Comparison of ENCODE assay signal across 25 mouse cellular contexts in the genomic region with DNA sequence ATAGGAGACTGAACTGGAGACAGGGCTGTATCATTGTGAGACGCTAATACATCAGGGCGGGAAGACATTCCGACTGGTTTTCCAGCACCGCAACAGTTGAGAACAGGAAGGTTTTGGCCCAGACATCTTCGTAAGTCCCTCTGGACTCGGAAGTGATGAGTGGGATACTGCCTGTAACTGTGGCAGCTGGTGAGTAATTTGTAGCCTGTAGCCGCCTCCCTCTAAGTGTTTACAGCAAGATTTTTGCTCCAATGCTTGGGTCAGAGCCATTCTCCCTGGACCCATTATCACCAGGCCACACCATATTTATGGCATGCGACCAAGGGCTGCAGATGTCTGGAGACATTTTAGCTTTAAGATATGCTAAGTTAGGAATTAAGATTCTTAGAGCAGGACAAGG.
A peak's percentile ranks its signal among the peaks of the same experiment; 100 is the strongest.
DNase-seq lines count a peak whose midpoint lies in the region; ATAC-seq and TF ChIP-seq lines count a peak whose summit lies in the region.
"Had no signal": no experiment of that assay in that cellular context is flagged by ENCODE, and none has a peak within 500 bp of the region (broad histone marks: within the 10 kb centered on the region; RNA-seq: fewer than 3 reads in every experiment).

No protein-coding gene starts in this region.

- intact Hi-C loops in left cerebral cortex, postnatal 4 days (cut with DNase I), result no loop called here
- intact Hi-C loops in left cerebral cortex, adult 2 months (cut with DNase I), result no loop called here

- H3K27ac ChIP-seq in heart, embryonic 12.5 days (ENCODE audit: poor library complexity, severe bottlenecking), result no peak overlapping the region
- no peak overlapping the region for H3K27ac ChIP-seq in left cerebral cortex, adult 2 months
- H3K27ac ChIP-seq in limb, embryonic 10.5 days, result no peak overlapping the region
- no peak overlapping the region for H3K27ac ChIP-seq in forebrain, postnatal 0 days (ENCODE audit: low read depth, low read length)
- H3K27ac ChIP-seq: embryonic facial prominence, embryonic 13.5 days; forebrain, embryonic 15.5 days; heart, embryonic 15.5 days; hindbrain, embryonic 14.5 days; midbrain, embryonic 12.5 days; stomach, postnatal 0 days had no signal

- H3K9ac ChIP-seq in heart, embryonic 12.5 days, result no peak overlapping the region
- H3K9ac ChIP-seq in forebrain, postnatal 0 days, result no peak overlapping the region
- H3K9ac ChIP-seq: embryonic facial prominence, embryonic 13.5 days; forebrain, embryonic 15.5 days; heart, embryonic 15.5 days; hindbrain, embryonic 14.5 days; liver, postnatal 0 days; midbrain, embryonic 12.5 days had no signal

- no peak overlapping the region for H3K4me2 ChIP-seq in heart, embryonic 12.5 days
- no peak overlapping the region for H3K4me2 ChIP-seq in forebrain, postnatal 0 days (ENCODE audit: low read depth)
- H3K4me2 ChIP-seq: embryonic facial prominence, embryonic 13.5 days; forebrain, embryonic 15.5 days; heart, embryonic 15.5 days; hindbrain, embryonic 14.5 days; liver, embryonic 11.5 days; midbrain, embryonic 12.5 days had no signal

- H3K9me3 ChIP-seq in heart, embryonic 12.5 days (replicated peaks), result 0 out of 2 replicates have a peak, but pooled peaks cover 3% of the 10 kb centered on the region
- no peaks in the 10 kb centered on the region for H3K9me3 ChIP-seq in limb, embryonic 10.5 days (replicated peaks)
- no peaks in the 10 kb centered on the region for H3K9me3 ChIP-seq in forebrain, postnatal 0 days (ENCODE audit: low read length)
- H3K9me3 ChIP-seq: embryonic facial prominence, embryonic 13.5 days; forebrain, embryonic 15.5 days; heart, embryonic 15.5 days; midbrain, embryonic 12.5 days had no signal

- peak; percentile 21 to 37 for DNase-seq in cerebellum, postnatal 14 days
- DNase-seq in cerebellum, adult 9-11 months, result no peak
- peak; percentile 9 for DNase-seq in heart, adult 8-10 months (ENCODE audit: low spot score)
- DNase-seq in left cerebral cortex, postnatal 4 days, result peak; percentile 66
- DNase-seq in left cerebral cortex, adult 2 months (ENCODE audit: extremely low spot score in 1 of 2, low spot score in 2 of 2), result no peak
- peak; percentile 25 for DNase-seq in limb, embryonic 10.5 days (ENCODE audit: low spot score)
- no peak for DNase-seq in forebrain, postnatal 0 days
- DNase-seq: adrenal gland, postnatal 25 days; cerebellum, adult 9-10 months; kidney, postnatal 4 days; layer of hippocampus, adult 9-11 months; liver, postnatal 0 days; lung, postnatal 10 days; thymus, adult 2 months; thymus, postnatal 4 days had no signal

- 88% methylated on average over 8 of the region's 8 CpGs for WGBS in heart, embryonic 12.5 days
- 90% methylated on average over 8 of the region's 8 CpGs for WGBS in limb, embryonic 10.5 days
- 84% methylated on average over 8 of the region's 8 CpGs for WGBS in forebrain, postnatal 0 days

- H3K36me3 ChIP-seq in heart, embryonic 12.5 days, result no peaks in the 10 kb centered on the region
- no peaks in the 10 kb centered on the region for H3K36me3 ChIP-seq in limb, embryonic 10.5 days
- no peaks in the 10 kb centered on the region for H3K36me3 ChIP-seq in forebrain, postnatal 0 days (ENCODE audit: insufficient read depth)
- H3K36me3 ChIP-seq: embryonic facial prominence, embryonic 13.5 days; forebrain, embryonic 15.5 days; heart, embryonic 15.5 days; midbrain, embryonic 12.5 days had no signal

- no peak overlapping the region for H3K4me3 ChIP-seq in heart, embryonic 12.5 days
- no peak overlapping the region for H3K4me3 ChIP-seq in left cerebral cortex, adult 2 months
- H3K4me3 ChIP-seq in limb, embryonic 10.5 days, result no peak overlapping the region
- no peak overlapping the region for H3K4me3 ChIP-seq in forebrain, postnatal 0 days (ENCODE audit: low read depth, low read length)
- H3K4me3 ChIP-seq: embryonic facial prominence, embryonic 13.5 days; forebrain, embryonic 15.5 days; heart, embryonic 15.5 days; midbrain, embryonic 12.5 days had no signal

- H3K4me1 ChIP-seq in heart, embryonic 12.5 days (replicated peaks), result no peaks in the 10 kb centered on the region
- no peaks in the 10 kb centered on the region for H3K4me1 ChIP-seq in limb, embryonic 10.5 days
- H3K4me1 ChIP-seq in forebrain, postnatal 0 days (ENCODE audit: insufficient read depth), result no peaks in the 10 kb centered on the region
- H3K4me1 ChIP-seq: embryonic facial prominence, embryonic 13.5 days; forebrain, embryonic 15.5 days; heart, embryonic 15.5 days; midbrain, embryonic 12.5 days had no signal

- ATAC-seq in heart, embryonic 12.5 days (ENCODE audit: insufficient number of reproducible peaks, low FRiP score), result no peak
- no peak for ATAC-seq in forebrain, postnatal 0 days
- ATAC-seq: CD4-positive, CD25-positive, alpha-beta regulatory T cell, adult 4 months; forebrain, embryonic 15.5 days; intestine, postnatal 0 days; liver, postnatal 0 days had no signal

- no peak for TF ChIP-seq CTCF in left cerebral cortex, adult 2 months (IDR thresholded peaks at IDR 0.05)
- TF ChIP-seq CTCF in forebrain, postnatal 0 days (IDR thresholded peaks at IDR 0.05; ENCODE audit: low read depth), result no peak

- H3K27me3 ChIP-seq in heart, embryonic 12.5 days (replicated peaks), result no peaks in the 10 kb centered on the region
- H3K27me3 ChIP-seq in limb, embryonic 10.5 days (ENCODE audit: low read depth, poor library complexity, severe bottlenecking), result no peaks in the 10 kb centered on the region
- H3K27me3 ChIP-seq in forebrain, postnatal 0 days (ENCODE audit: insufficient read depth, low read length), result no peaks in the 10 kb centered on the region
- H3K27me3 ChIP-seq: embryonic facial prominence, embryonic 13.5 days; forebrain, embryonic 15.5 days; heart, embryonic 15.5 days; midbrain, embryonic 12.5 days had no signal

Comparison
In these comparisons a context has a peak if more than half of its experiments do, and no peak if none do; other contexts are left out.
1. DNase-seq: peak in cerebellum, postnatal 14 days (2 of 2), heart, adult 8-10 months (single experiment), left cerebral cortex, postnatal 4 days (single experiment) and limb, embryonic 10.5 days (single experiment); none in cerebellum, adult 9-11 months (single experiment), left cerebral cortex, adult 2 months (0 of 2) and forebrain, postnatal 0 days (single experiment).